Mouse (Mus musculus) forebrain, embryonic 12.5 days (tissue): Measurements from ENCODE around the gene Rfx2. TPM values are rescaled to one million over a fixed set of nuclear protein-coding genes. Genes with fewer than 3 reads are reported as not detected.

Experiments
- ATAC-seq: fragments of 200-750 bp; cut with Nextera tagmentation; 2 replicates; pipeline ENCODE4 v1.8.0; 2017; ENCODE audit warnings: moderate TSS enrichment; ENCODE audit not compliant: low FRiP score
- H3K27ac ChIP-seq: fragments of 300-500 bp; sonication (generic); 2 replicates; pipeline ENCODE4 v1.5.1; 2016; ENCODE audit warnings: mild to moderate bottlenecking
- H3K27me3 ChIP-seq: fragments of 300-500 bp; sonication (generic); 2 replicates; pipeline ENCODE4 v1.6.1; 2016; ENCODE audit warnings: mild to moderate bottlenecking
- H3K36me3 ChIP-seq: fragments of 300-500 bp; sonication (generic); replicated peaks from 2 replicates; pipeline ENCODE4 v1.6.1; 2016; ENCODE audit warnings: mild to moderate bottlenecking
- H3K4me1 ChIP-seq: fragments of 300-500 bp; sonication (generic); 2 replicates; pipeline ENCODE4 v1.6.1; 2016
- H3K4me2 ChIP-seq: fragments of 300-500 bp; sonication (generic); 2 replicates; pipeline ENCODE4 v1.6.1; 2016; ENCODE audit warnings: mild to moderate bottlenecking, moderate library complexity
- H3K4me3 ChIP-seq: fragments of 300-500 bp; sonication (generic); replicated peaks from 2 replicates; pipeline ENCODE4 v1.5.1; 2016; ENCODE audit warnings: mild to moderate bottlenecking
- H3K9ac ChIP-seq: fragments of 300-500 bp; sonication (generic); 2 replicates; pipeline ENCODE4 v1.6.1; 2016; ENCODE audit warnings: mild to moderate bottlenecking
- H3K9me3 ChIP-seq: fragments of 300-500 bp; sonication (generic); 2 replicates; pipeline ENCODE4 v1.6.1; 2016
- WGBS: fragments of 180-500 bp; shearing (Covaris S2); methylation state at CpG from one replicate; pipeline ENCODE4 v1.1.7; 2016; 5-methylcytosine and 5-hydroxymethylcytosine counted together
- polyA plus RNA-seq: library from polyadenylated mRNA; unstranded; fragments of >200 nt; fragmentation: Nextera tagmentation; extraction: Ambion mirVana; gene quantifications from 2 replicates; pipeline ENCODE4 v1.2.1, GENCODE M21; 2016

The Rfx2 gene
- polyA plus RNA-seq, 1 experiment from 2014 or later: 7.2 TPM

DNA sequence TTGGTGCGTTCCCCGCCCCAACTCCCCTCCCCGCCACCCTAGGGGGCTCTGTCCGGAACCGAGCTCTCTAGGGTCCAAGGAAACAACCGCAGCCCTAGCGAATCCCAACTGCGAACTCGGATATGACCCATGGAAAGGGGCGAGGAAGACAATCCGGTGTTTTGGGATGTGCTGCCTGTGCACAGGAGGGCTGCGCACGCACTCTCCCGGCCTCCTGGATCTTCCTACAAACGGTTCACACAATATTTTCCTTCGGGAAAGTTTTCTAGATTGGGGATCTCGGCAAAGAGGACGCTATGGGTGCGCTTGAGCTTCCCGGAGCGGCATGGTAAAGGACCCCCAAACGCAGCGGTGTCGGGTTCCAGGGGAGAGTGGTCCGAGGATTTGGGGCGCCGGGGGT, 1.0 kb downstream of the Rfx2 start:
- no peaks in the 10 kb centered on the region for H3K9me3 ChIP-seq
- under 1% methylated on average over 27 of the region's 27 CpGs for WGBS
- peaks cover 17% of the 10 kb centered on the region for H3K4me1 ChIP-seq
- peaks cover 13% of the 10 kb centered on the region for H3K27me3 ChIP-seq
- no peaks in the 10 kb centered on the region for H3K36me3 ChIP-seq
- H3K4me2 ChIP-seq: peak overlapping the region; percentile 83
- H3K27ac ChIP-seq: no peak overlapping the region
- H3K4me3 ChIP-seq: peak overlapping the region; percentile 66
- no peak for ATAC-seq
- H3K9ac ChIP-seq: peak overlapping the region; percentile 66

DNA sequence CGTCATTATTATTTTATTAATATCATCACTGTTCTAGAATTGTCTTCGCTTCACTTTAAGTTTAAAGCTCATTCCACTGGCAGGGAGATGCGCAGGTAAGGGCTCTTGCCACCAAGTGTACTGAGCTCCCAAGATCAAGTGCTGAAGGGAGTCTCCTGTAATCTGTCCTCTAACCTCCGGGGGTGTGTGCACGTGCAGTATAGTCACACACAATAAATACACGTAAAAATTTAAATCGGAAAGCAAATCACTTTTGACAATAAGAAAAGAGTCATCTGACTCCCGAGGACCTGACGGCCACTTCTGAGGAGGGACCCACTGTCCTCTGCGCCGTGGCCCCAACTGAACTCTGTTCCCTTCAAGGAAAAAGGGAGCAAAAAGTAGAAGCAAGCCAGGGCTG, 1.6 kb downstream of the Rfx2 start:
- Histone ChIP-seq H3K9me3 (no peaks in the 10 kb centered on the region), H3K27me3 (peaks cover 13% of the 10 kb centered on the region), H3K4me2 (peak overlapping the region; percentile 83), H3K36me3 (no peaks in the 10 kb centered on the region), H3K4me3 (peak overlapping the region; percentile 66), H3K9ac (peak overlapping the region; percentile 66; the same call in 1 of the 2 replicates), H3K27ac (no peak overlapping the region), H3K4me1 (peaks cover 17% of the 10 kb centered on the region)
- no peak for ATAC-seq
- WGBS: 22% methylated on average over 11 of the region's 11 CpGs

GRCm38 (mm10) chr17:56826718-56827117, 4.1 kb downstream of the Rfx2 start:
- H3K4me3 ChIP-seq: no peak overlapping the region
- H3K9ac ChIP-seq: no peak overlapping the region
- H3K27ac ChIP-seq: no peak overlapping the region
- H3K9me3 ChIP-seq: no peaks in the 10 kb centered on the region
- H3K4me1 ChIP-seq: peaks cover 17% of the 10 kb centered on the region
- WGBS: 90% methylated on average over 2 of the region's 2 CpGs
- H3K27me3 ChIP-seq: peaks cover 9% of the 10 kb centered on the region
- no peak overlapping the region for H3K4me2 ChIP-seq
- H3K36me3 ChIP-seq: no peaks in the 10 kb centered on the region
- no peak for ATAC-seq

- ATAC-seq: no peak
- Histone ChIP-seq H3K27me3 (no peaks in the 10 kb centered on the region), H3K27ac (no peak overlapping the region), H3K9ac (no peak overlapping the region), H3K4me2 (no peak overlapping the region), H3K9me3 (no peaks in the 10 kb centered on the region), H3K4me1 (peaks cover 15% of the 10 kb centered on the region), H3K36me3 (no peaks in the 10 kb centered on the region), H3K4me3 (no peak overlapping the region)
- 68% methylated on average over 2 of the region's 2 CpGs for WGBS
These were observed 7.5 kb downstream of the Rfx2 start for GRCm38 (mm10) chr17:56823352-56823751.

- no peak overlapping the region for H3K9ac ChIP-seq
- no peak for ATAC-seq
- 85% methylated on average over 2 of the region's 2 CpGs for WGBS
These were observed 8.4 kb downstream of the Rfx2 start for GRCm38 (mm10) chr17:56822380-56822779.

GRCm38 (mm10) chr17:56819694-56820111, 11.1 kb downstream of the Rfx2 start:
- 83% methylated on average over 8 of the region's 8 CpGs for WGBS
- Histone ChIP-seq H3K27ac (no peak overlapping the region), H3K4me1 (peaks cover 30% of the 10 kb centered on the region), H3K36me3 (no peaks in the 10 kb centered on the region), H3K27me3 (no peaks in the 10 kb centered on the region), H3K9ac (no peak overlapping the region), H3K4me2 (no peak overlapping the region), H3K4me3 (no peak overlapping the region), H3K9me3 (no peaks in the 10 kb centered on the region)
- ATAC-seq: no peak

More at GRCm38 (mm10) chr17:56822380-56822779, 8.4 kb downstream of the Rfx2 start:
- Histone ChIP-seq H3K4me3 (no peak overlapping the region), H3K9me3 (no peaks in the 10 kb centered on the region), H3K27me3 (no peaks in the 10 kb centered on the region), H3K27ac (no peak overlapping the region), H3K4me2 (no peak overlapping the region), H3K4me1 (peaks cover 18% of the 10 kb centered on the region), H3K36me3 (no peaks in the 10 kb centered on the region)

DNA sequence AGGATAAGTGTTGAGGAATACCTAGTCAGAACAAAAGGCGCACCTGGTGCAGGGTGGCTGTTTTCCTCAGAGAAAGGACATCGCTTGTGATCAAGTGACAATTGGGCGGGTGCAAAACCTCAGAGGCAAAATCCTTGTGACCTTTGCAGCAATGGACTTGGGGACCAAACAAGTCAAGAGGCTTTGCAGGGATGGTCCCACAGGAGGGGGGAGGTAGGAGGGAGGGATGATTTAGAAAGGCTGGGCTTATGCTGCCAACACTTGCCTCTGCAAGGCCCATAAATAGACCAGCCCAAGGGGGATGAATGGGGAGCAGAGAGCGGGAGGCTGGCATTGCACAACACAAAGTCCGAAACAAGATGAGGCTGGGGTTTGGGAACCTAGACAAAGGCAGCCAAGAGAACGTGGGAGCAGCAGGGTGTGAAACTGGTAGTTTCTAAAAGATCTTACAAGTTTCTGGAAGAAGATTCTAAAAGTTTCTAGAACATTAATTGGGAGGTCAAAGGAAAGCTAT, 11.7 kb downstream of the Rfx2 start:
- Histone ChIP-seq H3K9ac (no peak overlapping the region), H3K9me3 (no peaks in the 10 kb centered on the region), H3K4me2 (no peak overlapping the region), H3K4me1 (peaks cover 35% of the 10 kb centered on the region), H3K27ac (no peak overlapping the region), H3K27me3 (no peaks in the 10 kb centered on the region), H3K36me3 (no peaks in the 10 kb centered on the region), H3K4me3 (no peak overlapping the region)
- ATAC-seq: no peak
- 65% methylated on average over 6 of the region's 6 CpGs for WGBS

DNA sequence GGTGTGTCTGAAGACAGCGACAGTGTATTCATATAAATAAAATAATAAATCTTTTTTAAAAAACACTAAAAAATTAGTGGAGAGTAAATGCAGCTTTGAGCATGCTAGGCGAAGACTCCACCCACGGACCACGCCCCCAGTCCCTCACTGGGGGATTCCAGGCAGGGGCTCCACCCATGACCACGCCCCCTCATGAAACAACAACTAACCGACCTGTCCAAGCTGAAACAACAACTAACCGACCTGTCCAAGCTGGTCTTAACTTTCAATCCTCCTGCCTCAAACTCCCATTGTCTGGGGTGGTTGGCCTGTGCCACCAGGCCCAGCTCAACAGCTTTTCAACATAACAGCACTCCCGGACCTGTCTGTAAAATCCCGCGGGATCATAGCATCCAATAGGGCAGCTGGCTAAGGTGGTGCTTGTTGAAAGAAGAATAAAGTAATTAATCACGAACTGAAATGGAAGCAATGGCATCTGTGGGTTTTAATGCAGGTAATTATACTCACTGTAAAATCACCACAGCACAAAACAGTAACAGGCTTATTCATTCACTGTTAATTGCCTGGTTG, 12.7 kb downstream of the Rfx2 start:
- no peak overlapping the region for H3K4me3 ChIP-seq
- H3K9ac ChIP-seq: no peak overlapping the region
- H3K9me3 ChIP-seq: no peaks in the 10 kb centered on the region
- H3K27me3 ChIP-seq: peaks cover 4% of the 10 kb centered on the region; the same call in 1 of the 2 replicates
- no peaks in the 10 kb centered on the region for H3K36me3 ChIP-seq
- no peak overlapping the region for H3K4me2 ChIP-seq
- no peak for ATAC-seq
- H3K4me1 ChIP-seq: peaks cover 45% of the 10 kb centered on the region
- WGBS: 31% methylated on average over 11 of the region's 11 CpGs
- no peak overlapping the region for H3K27ac ChIP-seq

DNA sequence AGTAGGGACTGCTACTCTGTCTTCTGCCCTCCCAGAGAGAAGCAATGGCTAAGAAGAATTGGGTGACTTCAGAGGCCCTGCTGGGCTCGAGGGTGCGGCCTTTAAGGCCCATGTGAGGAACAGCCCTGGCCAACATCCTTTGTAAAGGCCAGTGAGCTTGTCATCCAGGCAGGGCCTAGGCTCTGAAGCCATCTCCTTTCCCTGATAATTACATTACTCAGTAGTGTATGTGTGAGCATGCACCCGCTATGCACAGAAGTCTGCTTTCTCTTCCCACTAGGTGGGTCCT, 15.8 kb downstream of the Rfx2 start:
- peak; percentile 10; the same call in 1 of the 2 replicates for ATAC-seq
- Histone ChIP-seq H3K4me2 (peak overlapping the region; percentile 36), H3K9ac (no peak overlapping the region), H3K4me3 (no peak overlapping the region), H3K27ac (peak overlapping the region; percentile 90), H3K36me3 (no peaks in the 10 kb centered on the region), H3K27me3 (peaks cover 8% of the 10 kb centered on the region; the same call in 1 of the 2 replicates), H3K4me1 (peaks cover 66% of the 10 kb centered on the region), H3K9me3 (no peaks in the 10 kb centered on the region)
- 56% methylated on average over 3 of the region's 3 CpGs for WGBS

DNA sequence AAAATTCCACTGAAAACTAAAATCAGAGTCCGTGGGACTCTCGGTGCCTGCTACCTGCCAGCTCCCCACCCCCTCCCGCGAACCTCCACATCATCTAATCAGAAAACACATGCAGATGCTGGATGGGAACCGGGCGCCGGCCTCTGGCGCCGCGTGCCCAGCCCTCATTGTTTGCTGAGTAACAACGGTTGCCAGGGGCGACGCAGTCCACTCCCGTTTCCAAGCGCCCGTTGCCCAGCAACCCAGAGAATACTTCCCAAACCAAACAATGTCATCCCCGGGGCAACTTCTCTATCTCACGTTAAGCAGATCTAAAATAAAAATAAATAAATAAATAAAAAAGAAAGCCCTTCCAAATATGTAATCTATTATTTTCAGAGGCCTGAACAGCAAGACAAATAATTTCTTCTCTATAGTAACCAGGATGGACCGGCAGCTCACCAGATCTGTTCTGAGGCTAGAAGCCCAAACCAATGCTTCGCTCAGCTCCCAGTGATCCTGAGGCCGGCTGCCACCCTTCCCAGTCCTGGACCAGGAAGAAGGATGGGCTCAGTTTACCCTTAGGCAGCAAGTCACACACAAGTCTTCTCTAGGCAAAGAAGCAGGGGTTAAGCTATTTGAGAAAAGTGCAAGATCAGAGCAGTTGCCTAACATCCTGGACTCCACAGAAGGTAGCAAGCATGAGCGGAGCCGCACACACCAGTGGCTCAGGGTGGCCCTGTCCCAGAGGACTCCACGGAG, 16.3 kb downstream of the Rfx2 start:
- Histone ChIP-seq H3K9ac (no peak overlapping the region), H3K4me3 (no peak overlapping the region), H3K4me1 (peaks cover 66% of the 10 kb centered on the region), H3K9me3 (no peaks in the 10 kb centered on the region), H3K27ac (peak overlapping the region; percentile 90), H3K4me2 (peak overlapping the region; percentile 36), H3K27me3 (peaks cover 8% of the 10 kb centered on the region; the same call in 1 of the 2 replicates), H3K36me3 (no peaks in the 10 kb centered on the region)
- WGBS: 7% methylated on average over 24 of the region's 24 CpGs
- ATAC-seq: peak; percentile 87

DNA sequence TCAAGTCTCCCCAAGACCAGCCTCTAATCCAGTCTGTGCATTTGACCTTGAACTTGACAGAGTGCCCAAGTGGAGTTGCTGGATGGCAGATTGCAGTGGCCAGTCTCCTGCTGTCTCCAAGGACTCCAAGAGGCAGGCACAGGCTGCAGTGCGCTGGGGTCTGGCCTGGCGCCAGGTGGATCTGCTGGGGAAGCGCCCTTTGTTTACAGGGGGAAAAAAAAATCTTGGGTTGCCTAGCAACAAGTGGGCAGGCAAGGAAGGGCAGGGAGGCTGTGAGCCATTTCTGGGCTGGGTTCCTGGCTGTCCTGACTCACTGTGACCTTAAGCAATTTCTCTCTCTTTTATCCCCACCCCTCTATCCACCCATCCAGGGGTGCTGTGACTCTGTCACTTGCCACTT, 20.6 kb downstream of the Rfx2 start:
- 2% methylated on average over 3 of the region's 3 CpGs for WGBS
- no peaks in the 10 kb centered on the region for H3K36me3 ChIP-seq
- peaks cover 55% of the 10 kb centered on the region for H3K4me1 ChIP-seq
- H3K9ac ChIP-seq: peak overlapping the region; percentile 22; the same call in 1 of the 2 replicates
- no peak overlapping the region for H3K4me3 ChIP-seq
- H3K27ac ChIP-seq: peak overlapping the region; percentile 75
- peak overlapping the region; percentile 25 for H3K4me2 ChIP-seq
- H3K27me3 ChIP-seq: peaks cover 8% of the 10 kb centered on the region; the same call in 1 of the 2 replicates
- no peaks in the 10 kb centered on the region for H3K9me3 ChIP-seq
- peak; percentile 64 for ATAC-seq

DNA sequence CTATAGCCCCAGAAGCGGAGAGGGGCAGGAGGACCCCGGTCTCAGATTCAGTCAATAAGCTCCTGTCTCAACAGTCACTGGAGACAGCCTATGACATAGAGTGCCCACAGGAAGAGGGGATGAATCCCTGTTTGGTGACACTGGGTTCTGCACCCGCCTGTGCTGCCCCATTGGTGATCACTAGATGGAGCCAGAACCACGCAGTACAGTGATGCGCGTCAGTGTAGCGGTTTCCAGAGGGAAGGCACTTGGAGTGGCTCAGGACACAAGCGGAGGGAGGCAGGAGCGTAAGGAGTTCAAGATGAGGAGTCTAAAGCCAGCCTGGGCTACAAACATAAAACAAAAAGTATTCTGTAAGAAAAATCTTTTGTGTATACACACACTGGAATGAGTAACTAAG, 22.3 kb downstream of the Rfx2 start:
- Histone ChIP-seq H3K4me2 (no peak overlapping the region), H3K9me3 (no peaks in the 10 kb centered on the region), H3K36me3 (peaks cover 1% of the 10 kb centered on the region; the same call in 1 of the 2 replicates), H3K4me1 (peaks cover 39% of the 10 kb centered on the region), H3K27ac (no peak overlapping the region), H3K27me3 (peaks cover 7% of the 10 kb centered on the region; the same call in 1 of the 2 replicates), H3K9ac (no peak overlapping the region), H3K4me3 (no peak overlapping the region)
- peak; percentile 83 for ATAC-seq
- WGBS: 6% methylated on average over 9 of the region's 9 CpGs
